Mouse (Mus musculus) spleen, postnatal 10 days (tissue): ENCODE data around the gene 6030452D12Rik.

Source experiments
- DNase-seq, 2 experiments: peaks; one replicate each; pipeline ENCODE4 v3.0.0; 2021 to 2022; ENCODE audit warnings: low spot score in 2 of 2

The 6030452D12Rik gene

GRCm38 (mm10) chr8:106516581-106516980 is 16.3 kb downstream of the 6030452D12Rik start:
- DNase-seq = no peak

- no peak for DNase-seq
Observed at GRCm38 (mm10) chr8:106518763-106519162, 18.4 kb downstream of the 6030452D12Rik start.

GRCm38 (mm10) chr8:106520578-106520977 is 20.3 kb downstream of the 6030452D12Rik start:
- DNase-seq = no peak

GRCm38 (mm10) chr8:106521845-106522244 is 21.5 kb downstream of the 6030452D12Rik start:
- DNase-seq = no peak

GRCm38 (mm10) chr8:106526725-106527124 is 26.4 kb downstream of the 6030452D12Rik start:
- DNase-seq = no peak

GRCm38 (mm10) chr8:106527241-106528036 is 27.1 kb downstream of the 6030452D12Rik start:
- peak in 1 of 2 experiments; percentile 38 for DNase-seq

GRCm38 (mm10) chr8:106528596-106529249 is 28.4 kb downstream of the 6030452D12Rik start:
- DNase-seq = no peak

- DNase-seq = no peak
Observed at GRCm38 (mm10) chr8:106529885-106530482, 29.7 kb downstream of the 6030452D12Rik start.

GRCm38 (mm10) chr8:106530566-106530965 is 30.2 kb downstream of the 6030452D12Rik start:
- DNase-seq = peak in 1 of 2 experiments; percentile 52

- DNase-seq = no peak
Observed at GRCm38 (mm10) chr8:106533709-106534108, 33.4 kb downstream of the 6030452D12Rik start.

GRCm38 (mm10) chr8:106534449-106534848 is 34.1 kb downstream of the 6030452D12Rik start:
- DNase-seq = peak; percentile 47 to 75

GRCm38 (mm10) chr8:106535448-106535847 is 35.1 kb downstream of the 6030452D12Rik start:
- no peak for DNase-seq

GRCm38 (mm10) chr8:106539193-106539592 is 38.9 kb downstream of the 6030452D12Rik start:
- DNase-seq = no peak

- DNase-seq = no peak
Observed at GRCm38 (mm10) chr8:106541002-106541401, 40.7 kb downstream of the 6030452D12Rik start.

- no peak for DNase-seq
Observed at GRCm38 (mm10) chr8:106543043-106543442, 42.7 kb downstream of the 6030452D12Rik start.

- DNase-seq = peak in 1 of 2 experiments; percentile 40
Observed at GRCm38 (mm10) chr8:106545149-106545548, 44.8 kb downstream of the 6030452D12Rik start.

- DNase-seq = no peak
Observed at GRCm38 (mm10) chr8:106546746-106547145, 46.4 kb downstream of the 6030452D12Rik start.

- no peak for DNase-seq
Observed at GRCm38 (mm10) chr8:106548366-106548936, 48.1 kb downstream of the 6030452D12Rik start.

GRCm38 (mm10) chr8:106550906-106551305 is 50.6 kb downstream of the 6030452D12Rik start:
- DNase-seq = no peak

GRCm38 (mm10) chr8:106554011-106554410 is 53.7 kb downstream of the 6030452D12Rik start:
- DNase-seq = no peak

- no peak for DNase-seq
Observed at GRCm38 (mm10) chr8:106556068-106556645, 55.8 kb downstream of the 6030452D12Rik start.
